7 mouse cellular contexts compared by ENCODE assay signal in the genomic region with DNA sequence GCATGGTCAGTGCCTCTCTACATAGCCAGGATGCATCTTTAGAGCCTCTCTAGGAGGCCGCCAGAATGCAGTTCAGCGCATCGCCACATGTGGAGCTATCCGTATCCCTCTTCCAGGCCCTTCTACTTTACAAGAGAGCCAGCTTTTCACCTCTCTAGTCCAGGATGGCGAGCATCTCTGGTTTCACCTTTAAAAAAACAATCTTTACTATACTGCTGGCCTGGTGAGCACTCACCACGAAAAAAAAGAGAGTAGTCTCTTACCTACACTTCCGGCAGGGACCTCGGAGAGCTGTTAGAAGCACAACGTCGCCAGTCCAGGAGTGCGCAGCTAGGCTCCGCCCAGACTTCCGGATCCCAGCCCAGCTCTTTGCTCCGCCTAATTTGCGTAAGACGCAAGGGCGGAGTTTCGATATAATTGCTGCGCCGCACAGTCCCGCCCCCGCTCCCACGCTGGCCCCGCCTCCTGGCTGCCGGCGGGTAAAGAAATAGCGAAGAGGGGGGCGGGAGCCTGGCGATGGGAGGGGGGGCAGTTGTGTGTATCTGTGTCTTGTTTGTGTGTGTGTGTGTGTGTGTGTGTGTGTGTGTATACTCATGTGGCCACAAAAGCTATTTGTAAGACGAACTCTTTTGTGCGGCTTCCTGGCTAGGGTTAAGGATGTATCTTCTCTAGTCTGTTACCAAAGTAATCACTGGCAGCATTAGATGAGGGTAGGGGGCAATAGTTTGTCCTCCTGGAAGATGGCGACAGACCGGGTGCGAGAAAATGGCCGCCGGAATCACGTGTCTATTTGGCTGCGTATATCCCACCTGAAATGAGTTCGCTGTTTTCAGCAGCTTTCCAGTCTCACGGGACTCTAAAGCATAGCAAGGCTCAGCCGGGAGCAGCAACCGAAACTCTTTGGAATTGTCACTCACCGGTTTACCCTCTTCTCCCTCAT. TPM values are rescaled to one million over a fixed set of nuclear protein-coding genes. Genes with fewer than 3 reads are reported as not detected.
DNase-seq lines count a peak whose midpoint lies in the region; ATAC-seq lines count a peak whose summit lies in the region.

Gnl3l (minus strand) TSS at position 385 of the 940 bp plus-strand sequence.

- H3K4me1 ChIP-seq in embryonic facial prominence, embryonic 12.5 days, result 0 out of 2 replicates have a peak, but pooled peaks cover 4% of the 10 kb centered on the region
- H3K4me1 ChIP-seq in limb, embryonic 11.5 days (ENCODE audit: control insufficient read depth, insufficient read depth, low read length), result no peaks in the 10 kb centered on the region
- no peaks in the 10 kb centered on the region for H3K4me1 ChIP-seq in midbrain, embryonic 14.5 days (ENCODE audit: control insufficient read depth, insufficient read depth, low read length)

- no peaks in the 10 kb centered on the region for H3K9me3 ChIP-seq in embryonic facial prominence, embryonic 12.5 days
- no peaks in the 10 kb centered on the region for H3K9me3 ChIP-seq in limb, embryonic 11.5 days (ENCODE audit: control insufficient read depth, low read length)
- no peaks in the 10 kb centered on the region for H3K9me3 ChIP-seq in midbrain, embryonic 14.5 days (ENCODE audit: control insufficient read depth, low read length)

- WGBS in embryonic facial prominence, embryonic 12.5 days, result 24% methylated on average over 41 of the region's 43 CpGs
- WGBS in limb, embryonic 11.5 days, result 24% methylated on average over 43 of the region's 43 CpGs
- 23% methylated on average over 43 of the region's 43 CpGs for WGBS in midbrain, embryonic 14.5 days

- peak; percentile 96 for ATAC-seq in embryonic facial prominence, embryonic 12.5 days (ENCODE audit: insufficient number of reproducible peaks, insufficient read depth, low FRiP score, low TSS enrichment)
- ATAC-seq in limb, embryonic 11.5 days (ENCODE audit: insufficient number of reproducible peaks, low FRiP score, low TSS enrichment, low read depth), result peak; percentile 97
- ATAC-seq in midbrain, embryonic 14.5 days (ENCODE audit: low FRiP score, low TSS enrichment), result peak; percentile 99

- peak within 1 kb of the TSS; percentile 44 for H3K4me3 ChIP-seq in embryonic facial prominence, embryonic 12.5 days
- peak within 1 kb of the TSS; percentile 39 for H3K4me3 ChIP-seq in limb, embryonic 11.5 days (ENCODE audit: low read depth, low read length)
- H3K4me3 ChIP-seq in midbrain, embryonic 14.5 days (replicated peaks; ENCODE audit: low read depth, low read length), result peak within 1 kb of the TSS; percentile 44

- peak within 1 kb of the TSS; percentile 76 for H3K27ac ChIP-seq in embryonic facial prominence, embryonic 12.5 days
- H3K27ac ChIP-seq in limb, embryonic 11.5 days (replicated peaks; ENCODE audit: low read depth, low read length), result peak within 1 kb of the TSS; percentile 75
- peak within 1 kb of the TSS; percentile 88 for H3K27ac ChIP-seq in midbrain, embryonic 14.5 days (replicated peaks; ENCODE audit: low read depth, low read length)

- H3K27me3 ChIP-seq in embryonic facial prominence, embryonic 12.5 days, result no peaks in the 10 kb centered on the region
- no peaks in the 10 kb centered on the region for H3K27me3 ChIP-seq in limb, embryonic 11.5 days (ENCODE audit: control insufficient read depth, insufficient read depth, low read length)
- no peaks in the 10 kb centered on the region for H3K27me3 ChIP-seq in midbrain, embryonic 14.5 days (ENCODE audit: control insufficient read depth, insufficient read depth, low read length)

- peak within 1 kb of the TSS; percentile 53 for H3K4me2 ChIP-seq in embryonic facial prominence, embryonic 12.5 days (replicated peaks)
- peak within 1 kb of the TSS; percentile 52 for H3K4me2 ChIP-seq in limb, embryonic 11.5 days (ENCODE audit: low read depth, severe bottlenecking)
- peak within 1 kb of the TSS; percentile 57 for H3K4me2 ChIP-seq in midbrain, embryonic 14.5 days (ENCODE audit: low read length)

- 0 out of 2 replicates have a peak, but pooled peaks cover 3% of the 10 kb centered on the region for H3K36me3 ChIP-seq in embryonic facial prominence, embryonic 12.5 days
- no peaks in the 10 kb centered on the region for H3K36me3 ChIP-seq in limb, embryonic 11.5 days (ENCODE audit: control insufficient read depth, insufficient read depth, low read length)
- H3K36me3 ChIP-seq in midbrain, embryonic 14.5 days (ENCODE audit: control insufficient read depth, insufficient read depth, low read length), result 0 out of 2 replicates have a peak, but pooled peaks cover 13% of the 10 kb centered on the region

- H3K9ac ChIP-seq in embryonic facial prominence, embryonic 12.5 days, result peak within 1 kb of the TSS; percentile 33; the same call in 1 of the 2 replicates
- H3K9ac ChIP-seq in limb, embryonic 11.5 days (ENCODE audit: low read length), result peak within 1 kb of the TSS; percentile 35; the same call in 1 of the 2 replicates
- H3K9ac ChIP-seq in midbrain, embryonic 14.5 days (replicated peaks; ENCODE audit: low read length), result peak within 1 kb of the TSS; percentile 53

- peak; percentile 85 for DNase-seq in adrenal gland, postnatal 25 days
- peak; percentile 99 for DNase-seq in heart, adult 11 months
- DNase-seq in kidney, adult 18-20 months, result peak; percentile 88
- peak; percentile 87 for DNase-seq in limb, embryonic 11.5 days (ENCODE audit: low spot score)
- peak; percentile 95 for DNase-seq in midbrain, embryonic 14.5 days
- peak; percentile 82 for DNase-seq in spleen, adult 18-20 months

RNA-seq across cellular contexts. Expression of gene Gnl3l, which starts in this region (rescaled TPM):
- total RNA-seq in adrenal gland, postnatal 25 days (2021), result 54.3 and 68.6 TPM in 2 replicates
- polyA plus RNA-seq in embryonic facial prominence, embryonic 12.5 days (2016; fragmentation: Nextera tagmentation; extraction: Ambion mirVana), result 32.7 and 34.0 TPM in 2 replicates
- 29.0 and 32.8 TPM in 2 replicates for polyA plus RNA-seq in limb, embryonic 11.5 days (2014; fragmentation: Nextera tagmentation; extraction: Ambion mirVana)
- 73.3 and 85.3 TPM in 2 replicates for polyA plus RNA-seq in midbrain, embryonic 14.5 days (2014; fragmentation: Nextera tagmentation; extraction: Ambion mirVana)

Comparison
In these comparisons a context has a peak if more than half of its experiments do, and no peak if none do; other contexts are left out.
1. Peak in every context shown above with its lines: DNase-seq, ATAC-seq, H3K4me3 ChIP-seq and H3K27ac ChIP-seq.